Mouse (Mus musculus) megakaryocyte, embryonic 14.5 days (primary cell): ENCODE measurements around the gene Aqp9.

ENCODE experiments used
- FLI1 ChIP-seq: IDR thresholded peaks from 2 replicates; pipeline ENCODE4 v1.6.1; 2012; ENCODE audit warnings: low read length, inconsistent platforms, mixed read lengths
- GATA1 ChIP-seq: IDR thresholded peaks from 3 replicates; pipeline ENCODE4 v1.6.1; 2012; ENCODE audit warnings: mixed read lengths, low read length, inconsistent platforms, borderline replicate concordance

DNA sequence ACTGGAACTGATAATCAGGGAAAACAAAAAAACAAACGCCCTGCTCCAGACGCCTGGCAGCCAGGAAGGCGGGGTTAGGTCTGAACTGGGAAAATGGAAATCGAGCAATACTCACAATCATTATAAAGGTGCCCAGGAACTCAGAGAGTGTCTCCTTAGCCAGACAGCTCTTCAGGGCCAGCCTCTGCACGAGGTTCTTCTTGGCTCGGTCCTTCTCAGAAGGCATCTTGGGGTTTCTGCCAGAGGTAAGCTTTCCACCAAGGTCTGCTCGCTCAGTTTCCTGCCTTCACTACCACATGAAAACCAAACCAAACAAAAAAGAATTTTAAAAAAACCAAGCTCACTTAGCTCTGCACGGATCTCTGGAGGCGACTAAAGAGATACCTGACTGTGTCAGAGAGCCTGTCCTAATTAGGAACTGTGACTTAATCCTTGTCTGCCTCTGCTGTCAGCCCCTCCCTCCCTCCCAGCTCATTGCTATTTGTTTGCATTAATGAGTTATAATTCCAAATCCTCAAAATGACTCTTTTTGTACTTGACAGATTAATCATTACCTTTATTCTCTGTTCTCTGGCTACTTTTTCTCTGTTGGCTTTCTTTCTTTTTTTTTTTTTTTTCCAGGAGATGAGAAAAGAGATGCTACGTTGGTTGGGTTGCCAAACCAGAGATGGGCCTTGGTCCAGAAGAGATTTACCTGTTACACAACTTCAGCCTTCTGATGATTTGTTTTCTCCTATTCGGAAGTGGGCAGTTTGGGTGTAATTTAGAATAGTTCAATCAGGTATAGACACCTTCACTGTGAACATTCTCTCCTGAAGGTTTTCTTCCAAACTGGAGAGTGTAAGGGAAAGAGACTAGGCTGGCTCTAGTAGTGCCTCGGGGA, 5.4 kb downstream of the Aqp9 start:
- TF ChIP-seq GATA1, result no peak
- no peak for TF ChIP-seq FLI1
